Mouse (Mus musculus): ENCODE results near the gene Mcat. TPM values are rescaled to one million over a fixed set of nuclear protein-coding genes. Genes with fewer than 3 reads are reported as not detected.
A peak's percentile ranks its signal among the peaks of the same experiment; 100 is the strongest.

Mcat gene
- polyA plus RNA-seq (2017; shearing (Covaris generic)) = 1 to 10 TPM; 3.3 to 3.4 TPM

DNA sequence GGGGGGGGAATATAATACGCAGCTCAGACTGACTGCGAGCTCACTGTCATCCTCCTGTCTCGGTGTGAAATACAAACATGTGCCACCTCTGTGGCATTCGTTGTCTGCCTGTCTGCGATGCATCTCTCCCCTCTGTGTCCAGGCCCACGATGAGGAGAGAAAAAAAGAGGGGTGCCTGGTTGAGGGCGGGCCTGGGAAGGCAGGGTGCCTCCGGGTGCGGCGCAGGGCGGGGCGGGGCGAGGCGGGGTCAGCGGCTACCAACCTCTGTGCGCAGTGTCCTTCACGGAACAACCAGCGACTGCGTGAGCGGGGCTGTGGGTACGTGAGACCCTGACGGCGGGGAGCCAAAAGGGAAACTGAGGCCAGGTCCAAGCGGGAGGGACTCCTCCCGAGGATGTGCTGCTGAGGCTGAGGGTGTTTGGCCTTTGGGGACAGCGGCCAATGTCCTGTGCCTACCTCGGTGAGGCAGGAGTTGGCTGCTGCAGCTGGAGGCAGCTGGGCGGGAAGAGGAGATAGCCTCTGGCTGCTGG is at the start of gene Mcat, which contains the start of gene Tspo:
Mcat (minus strand) TSS at position 461 of the 530 bp plus-strand sequence.
Tspo (plus strand) TSS at position 266 of the 530 bp plus-strand sequence.
- peak; percentile 40 for ATAC-seq

DNA sequence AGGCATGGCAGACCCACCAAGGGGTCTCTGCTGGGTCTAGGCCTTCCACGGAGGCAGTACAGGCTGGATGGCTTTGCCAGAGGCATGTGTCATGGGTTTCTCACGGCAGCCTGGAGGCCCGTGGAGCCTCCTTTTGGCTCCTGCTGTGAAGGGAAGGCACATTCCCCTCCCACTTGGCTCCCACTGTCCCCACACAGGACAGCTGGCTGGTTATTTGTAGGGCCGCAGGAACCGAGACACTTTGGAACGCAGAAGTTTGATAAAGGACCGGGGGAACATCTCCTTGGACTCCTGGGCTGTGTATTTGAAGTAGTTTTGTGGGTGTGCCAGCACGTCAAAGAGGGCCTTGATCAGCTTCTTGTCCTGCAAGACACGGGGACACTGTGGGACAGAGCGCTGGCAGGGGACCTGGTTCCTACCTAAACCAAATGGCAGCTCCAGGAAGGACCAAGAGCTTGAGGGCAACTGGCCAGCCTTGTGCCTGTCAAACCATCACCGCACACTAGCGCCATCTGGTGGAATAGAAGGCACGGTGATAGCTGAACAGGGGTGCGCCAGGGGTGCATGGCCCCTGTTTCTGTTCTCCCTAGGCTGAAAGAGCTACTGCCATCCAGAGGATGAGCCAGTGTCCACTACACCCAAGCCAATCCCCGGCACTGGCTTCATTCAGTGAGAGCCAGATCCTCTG is 43.7 kb upstream of the Mcat start:
- ATAC-seq = no peak

DNA sequence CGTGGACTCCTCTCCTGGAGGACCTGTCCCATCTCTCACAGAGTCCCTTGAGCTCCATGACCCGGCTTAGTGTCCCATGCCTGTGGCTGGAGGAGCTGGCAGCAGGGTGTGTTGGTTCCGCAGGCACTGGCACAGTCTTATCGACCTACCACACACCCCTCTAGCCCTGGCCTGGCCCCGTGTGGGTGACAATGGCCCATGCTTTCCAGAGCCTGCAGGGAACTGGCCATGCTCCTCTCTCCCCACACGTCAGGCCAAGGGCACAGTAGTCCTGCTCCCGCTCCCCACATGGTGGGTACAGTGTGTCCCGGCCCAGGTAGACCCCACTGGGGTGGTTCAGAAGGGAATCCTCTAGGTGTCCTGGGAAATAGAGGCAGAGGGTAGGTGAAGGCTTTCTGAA is 43.1 kb upstream of the Mcat start:
- ATAC-seq = no peak

DNA sequence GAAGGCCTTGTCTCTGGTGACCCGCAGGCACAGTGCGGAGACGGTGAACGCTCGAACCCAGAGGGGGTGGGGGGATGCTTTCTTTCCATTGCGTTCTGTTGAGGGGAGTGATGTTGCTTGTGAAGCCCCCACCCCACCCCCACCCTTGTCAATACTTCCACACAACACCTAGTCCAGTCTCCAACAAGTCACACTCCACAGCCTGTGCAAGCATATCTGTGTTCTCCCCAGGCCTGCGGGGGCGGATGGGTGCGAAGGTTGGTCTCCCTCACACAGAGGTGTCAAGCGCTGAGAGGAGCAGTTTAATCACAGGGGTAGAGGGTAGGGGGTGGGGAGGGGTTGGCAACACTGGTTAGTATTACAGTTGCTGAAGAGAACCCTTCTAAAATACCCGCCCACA is 42.6 kb upstream of the Mcat start:
- no peak for ATAC-seq

DNA sequence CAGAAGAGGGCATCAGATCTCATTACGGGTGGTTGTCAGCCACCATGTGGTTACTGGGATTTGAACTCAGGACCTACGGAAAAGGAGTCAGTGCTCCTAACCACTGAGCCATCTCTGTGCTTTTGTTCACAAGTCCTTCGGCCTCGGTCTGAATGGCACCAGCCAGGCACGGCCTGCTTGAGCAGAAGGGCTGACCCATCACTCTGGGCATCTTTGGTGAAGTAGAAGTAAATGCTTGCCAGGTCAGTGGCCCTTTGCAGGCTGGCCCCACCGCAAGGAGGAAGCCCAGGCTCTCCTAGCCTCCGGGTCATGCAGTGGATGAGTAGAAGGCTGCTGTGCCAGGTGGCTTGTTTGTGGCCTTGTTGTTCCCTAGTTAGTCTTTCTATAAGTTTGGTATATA is 39.8 kb upstream of the Mcat start:
- ATAC-seq = no peak

DNA sequence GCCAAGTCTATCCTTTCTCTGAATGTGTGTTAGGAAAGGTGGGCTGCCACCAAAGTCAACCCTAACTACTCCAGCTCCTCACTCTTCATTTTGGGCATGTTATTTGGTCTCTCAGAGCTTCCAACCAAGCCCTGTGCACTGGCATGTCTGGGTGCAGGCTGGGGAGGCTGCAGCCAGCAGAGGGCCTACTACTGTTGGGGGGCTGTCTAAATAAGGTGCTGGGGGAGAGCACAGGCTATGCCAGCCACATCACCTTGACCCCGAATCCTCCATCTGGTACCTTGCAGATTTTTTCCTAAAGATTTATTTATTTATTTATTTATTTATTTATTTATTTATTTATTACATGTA is 39.4 kb upstream of the Mcat start:
- ATAC-seq = peak; percentile 40

DNA sequence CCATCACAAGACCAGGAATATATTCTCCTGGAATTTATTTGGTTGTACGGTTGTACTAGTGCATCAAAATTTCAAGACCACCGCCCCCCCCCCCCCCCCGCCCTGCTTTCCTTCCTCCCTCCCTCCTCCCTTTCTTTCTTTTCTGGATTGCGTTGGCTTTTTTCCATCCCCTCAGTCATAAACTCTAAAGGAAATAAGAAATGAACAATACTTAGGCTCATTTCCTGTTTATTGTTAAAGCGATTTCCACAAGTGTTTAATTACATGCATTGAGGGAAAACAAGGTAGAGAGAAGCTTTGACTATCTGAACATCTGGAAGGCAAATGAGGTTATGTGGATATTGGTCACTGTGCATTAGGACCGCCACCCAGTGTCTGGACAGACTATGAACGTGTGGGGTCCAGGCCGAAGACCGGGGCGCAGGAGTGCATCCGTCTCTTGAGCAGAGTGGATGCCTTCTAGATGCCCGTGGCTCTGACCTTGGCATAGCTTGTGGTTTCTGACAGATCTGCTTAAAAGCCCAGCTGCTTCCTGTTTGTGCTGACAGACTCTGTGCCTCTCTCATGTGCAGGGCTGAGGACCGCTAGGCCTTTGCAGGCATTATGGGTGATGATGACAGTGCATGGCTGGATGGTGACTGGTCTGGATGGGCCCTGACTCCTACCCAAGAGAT is 38.9 kb upstream of the Mcat start:
- ATAC-seq = peak; percentile 90

DNA sequence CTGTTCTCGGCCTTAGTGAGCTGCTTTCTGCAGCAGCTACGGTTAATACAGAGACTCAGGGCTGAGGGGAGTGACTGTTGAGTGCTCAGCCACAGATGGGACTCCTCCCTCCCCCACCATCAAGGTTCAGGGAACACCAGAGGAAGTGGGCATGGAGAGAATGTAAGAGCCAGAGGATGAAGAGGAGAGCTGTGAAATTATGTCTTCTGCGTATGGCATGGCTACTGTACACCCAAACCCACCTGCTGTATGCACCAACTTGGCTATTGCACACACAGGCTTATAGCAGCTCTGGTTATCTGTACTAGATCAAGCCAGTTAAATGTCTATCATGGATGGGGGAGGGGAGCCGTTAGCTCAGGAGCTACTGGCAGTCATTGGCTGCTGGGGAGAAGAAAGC is 37.6 kb upstream of the Mcat start:
- no peak for ATAC-seq

DNA sequence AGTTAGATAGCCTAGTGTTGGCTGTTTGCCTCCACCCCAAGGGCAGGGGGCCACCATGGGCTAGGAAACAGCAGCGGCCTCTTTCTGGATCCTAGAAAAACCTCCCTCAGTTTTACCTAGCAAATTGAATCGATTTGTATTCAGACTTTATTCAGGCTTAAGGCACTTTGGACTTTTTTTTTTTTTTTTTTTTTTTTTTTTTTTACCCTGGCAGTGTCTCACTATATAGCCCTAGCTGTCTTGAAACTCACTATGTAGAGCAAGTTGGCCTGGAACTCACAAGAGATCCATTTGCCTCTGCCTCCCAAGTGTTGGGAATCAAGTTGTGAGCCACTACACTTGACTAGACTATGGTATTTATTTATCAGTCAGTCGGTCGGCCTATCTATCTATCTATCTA is 33.2 kb upstream of the Mcat start:
- no peak for ATAC-seq

DNA sequence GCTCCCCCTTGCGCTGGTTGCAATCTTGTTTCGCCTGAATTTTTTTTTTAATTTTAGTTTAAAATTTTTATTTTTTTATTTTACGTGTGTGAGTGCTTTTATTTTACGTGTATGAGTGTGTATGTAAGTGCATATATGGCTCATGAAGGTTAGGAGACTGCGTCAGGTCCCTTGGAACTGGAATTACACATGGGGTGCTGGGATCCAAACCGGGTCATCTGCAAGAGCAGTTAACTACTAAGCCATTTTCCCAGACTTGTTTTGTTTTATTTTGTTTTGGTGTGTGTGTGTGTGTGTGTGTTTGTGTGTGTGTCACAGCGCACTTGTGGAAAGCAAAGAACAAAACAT is 31.8 kb upstream of the Mcat start:
- no peak for ATAC-seq

DNA sequence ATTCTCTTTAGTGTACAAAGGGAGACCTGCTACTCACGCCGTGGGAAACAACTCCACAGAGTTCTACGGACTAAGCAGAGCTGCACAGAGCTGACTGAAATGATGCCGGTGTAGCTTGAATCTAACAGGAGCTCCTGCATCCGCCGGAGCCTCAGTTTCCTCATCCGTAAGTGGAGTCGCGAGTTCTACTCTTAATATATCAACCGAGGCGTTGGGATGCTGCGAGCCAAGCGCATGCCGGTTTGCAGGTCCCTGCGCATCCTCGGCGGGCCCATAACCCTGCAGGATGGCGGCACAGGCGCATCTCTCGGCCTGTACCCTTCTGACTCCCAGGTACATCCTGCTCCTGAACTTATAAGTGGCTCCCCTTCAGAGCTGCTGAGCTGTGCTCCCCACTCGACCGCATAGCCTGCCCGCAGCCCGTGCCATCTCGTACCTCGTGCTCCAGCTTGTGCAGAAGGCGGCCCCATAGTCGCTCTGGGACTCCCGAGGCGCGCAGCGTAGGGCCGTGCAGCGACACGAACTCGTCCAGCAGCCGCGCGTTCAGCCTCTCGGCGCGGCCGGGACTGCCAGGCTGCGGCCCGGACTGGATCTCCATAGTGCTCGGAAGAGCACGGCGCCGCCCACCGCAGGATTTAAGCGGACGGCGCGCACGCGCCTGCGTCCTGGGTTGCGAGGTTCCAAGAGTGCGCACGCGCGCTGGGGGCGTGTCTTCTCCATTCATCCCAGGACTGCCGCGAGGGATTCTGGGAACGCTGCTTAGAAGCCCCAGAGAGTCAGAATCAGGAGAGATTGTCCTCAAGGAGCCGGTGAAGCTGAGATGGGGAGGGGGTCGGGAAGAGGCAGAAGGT is 31.2 kb upstream of the Mcat start, which contains the start of gene Ttll12:
Ttll12 (minus strand) TSS at position 645 of the 851 bp plus-strand sequence.
- ATAC-seq = peak; percentile 87

DNA sequence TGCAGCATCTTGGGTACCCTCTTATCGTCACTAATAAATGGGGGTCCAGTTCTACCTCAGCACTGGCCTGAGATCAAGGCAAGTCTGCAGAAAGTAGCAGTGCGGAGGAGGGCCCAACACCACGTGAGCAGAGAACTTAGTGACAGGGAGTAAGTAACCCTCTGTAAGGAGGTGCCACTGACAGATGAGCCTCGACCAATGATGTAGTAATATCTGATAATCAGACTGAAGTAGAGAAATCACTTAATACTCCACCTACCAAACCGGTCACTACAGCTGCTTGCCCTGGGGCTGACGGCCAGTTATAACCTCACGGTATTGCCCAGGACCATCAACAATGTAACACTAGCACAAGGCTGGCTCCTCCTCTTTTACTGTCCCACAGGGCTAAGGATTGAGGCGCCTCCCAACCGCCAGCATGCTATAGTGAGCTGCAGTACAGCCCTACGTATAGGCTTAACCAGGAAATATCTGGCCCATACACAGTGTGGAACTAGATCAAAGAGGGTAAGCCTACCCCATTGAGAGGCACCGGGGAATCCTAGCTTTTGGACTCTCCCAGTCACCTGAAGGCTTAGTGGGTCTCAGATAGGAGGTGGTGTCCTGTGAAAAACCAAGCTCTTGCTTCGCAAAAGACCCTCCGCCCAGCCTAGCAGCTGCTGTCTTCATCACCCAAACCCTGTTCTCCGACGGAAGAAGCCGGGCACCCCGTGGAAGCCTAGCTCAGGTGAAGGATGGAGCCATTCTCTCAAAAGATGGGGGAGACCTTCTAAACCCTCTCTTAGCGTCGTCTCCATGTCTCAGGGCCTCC is 30.3 kb upstream of the Mcat start:
- peak; percentile 4 for ATAC-seq

DNA sequence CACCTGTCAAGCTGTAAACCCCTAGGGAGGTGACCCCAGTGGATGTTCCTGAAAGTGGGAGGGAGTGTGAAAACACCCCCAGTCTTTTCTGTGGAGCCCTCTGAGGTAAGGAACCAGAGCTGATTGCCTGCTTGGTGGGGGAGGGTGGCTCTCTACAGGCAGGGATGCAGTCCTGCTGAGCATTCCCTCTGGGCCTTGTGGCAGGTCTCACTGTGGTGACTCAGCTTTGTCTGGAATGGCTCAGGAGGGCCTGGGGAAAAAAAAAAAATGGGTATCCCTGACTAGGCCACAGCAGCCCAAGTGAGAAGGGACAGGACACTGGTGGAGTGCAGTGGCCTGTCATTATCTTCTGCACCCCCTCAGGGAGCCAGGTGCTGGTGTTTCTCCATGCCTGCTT is 29.6 kb upstream of the Mcat start:
- no peak for ATAC-seq

DNA sequence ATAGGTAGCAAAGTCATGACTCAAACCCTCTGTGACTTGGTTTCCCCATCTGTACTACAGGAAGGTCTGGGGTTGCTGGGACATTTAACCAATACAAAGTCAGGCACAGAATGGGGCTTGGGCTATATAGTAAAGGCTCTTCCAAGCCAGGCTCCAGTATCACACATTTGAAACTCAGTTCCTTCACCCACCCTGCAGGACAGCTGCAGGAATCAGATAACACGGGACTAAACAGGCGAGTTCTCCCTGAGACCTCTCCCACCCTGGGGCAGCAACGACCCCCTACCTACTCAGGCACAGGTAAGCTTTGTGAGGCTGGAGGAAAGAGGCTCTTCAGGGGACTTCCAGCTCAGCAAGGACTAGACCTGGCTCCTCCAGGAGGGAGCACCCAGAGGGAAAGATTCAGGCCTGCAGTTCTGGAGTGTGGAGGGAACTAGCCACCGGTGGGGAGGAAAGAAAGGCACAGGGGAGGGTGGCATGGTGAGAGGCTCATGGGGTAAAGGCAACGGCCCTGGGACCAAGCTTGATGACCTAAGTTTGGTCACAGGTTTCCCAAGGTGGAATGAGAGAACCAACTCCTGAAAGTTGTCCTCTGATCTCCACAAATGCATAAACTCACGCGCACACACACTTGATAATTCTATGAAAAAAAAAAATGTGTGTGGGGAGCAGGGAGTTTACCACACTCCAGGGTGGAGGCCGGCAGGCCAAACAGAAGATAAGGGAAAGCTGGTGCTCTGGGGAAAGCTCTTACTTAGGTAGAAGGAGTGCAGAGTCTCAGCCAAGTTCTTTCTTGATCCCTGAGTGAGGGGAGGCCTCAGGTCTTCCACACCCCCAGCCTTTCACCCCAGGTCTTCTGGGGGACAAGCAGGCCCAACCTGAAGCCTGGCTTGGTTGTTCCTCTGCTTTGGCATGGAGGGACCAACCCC is 28.9 kb upstream of the Mcat start:
- ATAC-seq = no peak

DNA sequence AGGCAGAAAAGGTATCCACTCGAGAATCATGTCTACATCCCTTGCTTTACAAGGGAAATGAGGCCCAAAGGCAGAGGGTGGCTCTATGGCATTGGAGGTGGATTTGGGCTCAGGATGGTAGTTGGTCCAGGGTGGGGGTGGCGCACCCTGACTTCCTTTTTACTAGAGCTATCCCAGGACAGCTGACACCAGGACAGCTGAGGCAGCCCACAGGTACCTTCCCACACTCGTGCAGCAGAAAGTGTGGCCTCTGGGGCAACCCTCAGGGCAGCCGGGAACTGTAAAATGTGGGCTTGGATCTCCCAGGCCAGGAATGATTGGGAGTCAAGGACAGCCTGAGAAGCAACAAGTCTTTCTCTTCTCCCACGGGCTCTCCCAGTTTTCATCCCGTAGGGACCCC is 28.2 kb upstream of the Mcat start:
- no peak for ATAC-seq

DNA sequence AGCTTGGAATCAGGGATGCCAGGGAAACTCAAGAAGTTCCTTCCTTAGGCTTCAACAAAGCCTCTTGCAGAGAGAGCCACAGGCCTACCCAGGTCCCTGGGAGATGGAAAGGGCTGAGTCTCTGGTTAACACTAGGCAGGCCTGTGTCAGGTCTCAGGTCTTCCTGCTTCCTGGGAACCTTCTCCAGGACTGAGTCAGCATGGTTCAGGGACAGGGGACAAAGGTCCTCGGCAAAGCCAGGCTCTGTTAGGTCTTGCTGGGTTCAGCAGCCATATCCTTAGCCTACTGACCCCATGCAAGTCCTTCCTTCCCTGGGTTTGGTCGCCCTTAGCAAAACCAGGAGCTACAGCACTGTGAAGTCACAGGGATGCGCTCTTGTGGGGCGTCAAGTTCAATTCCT is 27.3 kb upstream of the Mcat start:
- no peak for ATAC-seq

DNA sequence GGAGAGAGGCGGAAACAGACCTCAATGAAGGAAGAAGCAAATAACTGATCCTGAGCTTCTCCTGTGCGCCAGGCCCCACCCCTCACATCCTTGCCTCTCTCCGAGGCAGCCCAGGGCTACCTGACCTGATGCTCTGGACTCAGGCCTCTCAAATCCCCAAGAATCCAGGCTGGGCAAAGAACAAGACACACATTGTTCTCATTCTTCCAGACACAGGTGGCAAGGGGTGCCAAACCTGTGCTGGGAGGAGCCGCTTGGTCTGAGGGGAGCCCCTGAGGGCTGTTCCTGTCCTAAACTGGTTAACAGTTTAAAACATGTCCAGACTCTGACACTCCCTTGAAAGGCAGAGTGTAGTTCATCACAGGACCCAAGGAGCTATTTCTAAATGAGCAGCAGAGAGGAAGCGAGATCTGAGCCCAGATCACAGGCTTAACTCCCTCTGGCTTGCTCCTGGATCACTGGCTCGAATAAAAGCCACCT is 21.2 kb upstream of the Mcat start:
- no peak for ATAC-seq

DNA sequence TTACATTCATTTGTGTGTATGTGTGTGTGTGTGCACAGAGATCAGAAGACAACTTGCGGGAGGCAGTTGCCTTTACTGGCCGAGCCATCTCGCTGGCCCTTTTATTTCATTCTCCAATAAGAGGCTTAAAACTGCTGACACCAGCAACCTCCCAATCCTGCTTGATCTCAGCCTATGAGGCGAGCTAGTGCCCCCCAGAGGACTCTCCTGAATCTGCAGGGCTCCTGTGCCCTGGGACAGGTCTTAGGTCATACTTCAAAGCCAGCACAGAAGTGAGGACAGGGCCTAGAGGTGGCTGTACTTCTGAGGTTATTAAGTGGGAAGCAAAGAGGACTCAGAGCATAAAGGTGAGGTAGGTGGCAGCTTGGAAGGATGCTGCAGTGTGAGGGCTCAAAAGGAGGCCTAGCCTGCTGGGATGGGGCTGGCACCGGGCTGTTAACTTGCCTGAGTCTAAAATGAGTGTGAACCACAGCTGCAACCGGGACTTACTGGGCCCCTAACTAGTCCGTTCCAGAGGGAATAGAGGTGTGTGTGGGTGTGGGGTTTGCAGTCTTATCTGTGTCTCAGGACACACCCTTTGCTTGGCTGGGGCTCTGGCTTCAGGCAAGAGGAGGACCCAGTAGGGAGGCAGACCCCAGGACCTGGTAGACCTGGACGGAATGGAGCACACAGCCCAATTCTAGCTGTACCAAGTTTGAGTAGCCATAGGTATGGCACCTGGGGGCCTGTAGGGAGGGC is 20.0 kb upstream of the Mcat start:
- ATAC-seq = no peak

DNA sequence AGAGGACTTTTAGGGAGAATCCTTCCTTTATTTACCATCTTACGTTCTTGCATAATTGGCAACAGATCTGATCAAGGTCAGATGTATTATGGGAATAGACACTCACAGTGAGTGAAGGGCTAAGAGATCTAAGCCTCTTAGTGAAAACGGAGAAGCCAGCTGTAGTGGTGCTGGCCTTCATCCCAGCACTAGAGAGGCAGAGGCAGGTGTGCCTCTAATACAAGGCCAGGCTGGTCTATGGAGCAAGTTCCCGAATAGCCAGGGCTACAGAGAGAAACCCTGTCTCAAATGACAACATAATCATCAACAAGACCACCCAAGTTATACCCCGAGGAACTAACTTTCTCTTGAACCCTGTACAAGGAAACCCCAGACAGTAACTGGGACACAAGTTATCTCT is 19.3 kb upstream of the Mcat start:
- no peak for ATAC-seq

DNA sequence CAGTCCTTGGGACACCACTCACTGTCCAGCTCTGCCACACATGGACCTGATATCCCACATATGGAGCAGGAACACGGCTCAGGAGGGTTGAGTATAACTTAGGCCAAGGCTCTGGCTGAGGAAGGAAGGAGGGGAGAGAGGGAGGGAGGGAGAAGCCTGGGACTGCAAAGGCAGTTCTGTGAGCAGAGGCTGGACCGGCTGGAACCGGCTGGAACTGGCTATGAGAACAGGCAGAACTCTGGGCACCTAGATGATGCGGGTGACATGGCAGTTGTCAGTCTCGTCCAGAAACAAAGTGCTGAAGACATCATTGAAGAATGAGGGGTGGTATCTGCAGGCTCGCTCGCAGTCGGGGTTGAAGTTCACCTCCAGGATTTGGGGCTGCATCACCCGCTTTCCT is 13.1 kb upstream of the Mcat start:
- ATAC-seq = no peak

Measured in activated CD4-positive, CD25-positive, alpha-beta regulatory T cell, adult 4 months (primary cell).